Mouse (Mus musculus): ENCODE measurements around the gene Med12l.

GRCm38 (mm10) chr3:59351768-59352167, 346.1 kb downstream of the Med12l start:
- TF ChIP-seq CTCF (IDR thresholded peaks at IDR 0.05; ENCODE audit: low read depth, low read length) = no peak
- no peak for TF ChIP-seq POLR2A (IDR thresholded peaks at IDR 0.05; ENCODE audit: extremely low read depth, insufficient read depth, low read length)

Data from liver, adult 2 months (tissue).